Mouse (Mus musculus) forelimb bud, embryonic 11.5 days (tissue): Measurements from ENCODE around the gene Ptpn3.

ENCODE experiments used
- DNase-seq: peaks from one replicate; pipeline ENCODE4 v3.0.0-alpha.2; 2012; ENCODE audit warnings: low read depth, low spot score

Gene Ptpn3

GRCm38 (mm10) chr4:57301410-57302313 is at the start of gene Ptpn3:
TSS of gene Ptpn3 (minus strand) at chr4:57301837.
- DNase-seq = peak; percentile 79

GRCm38 (mm10) chr4:57350541-57350940 is 48.9 kb upstream of the Ptpn3 start:
- no peak for DNase-seq

DNA sequence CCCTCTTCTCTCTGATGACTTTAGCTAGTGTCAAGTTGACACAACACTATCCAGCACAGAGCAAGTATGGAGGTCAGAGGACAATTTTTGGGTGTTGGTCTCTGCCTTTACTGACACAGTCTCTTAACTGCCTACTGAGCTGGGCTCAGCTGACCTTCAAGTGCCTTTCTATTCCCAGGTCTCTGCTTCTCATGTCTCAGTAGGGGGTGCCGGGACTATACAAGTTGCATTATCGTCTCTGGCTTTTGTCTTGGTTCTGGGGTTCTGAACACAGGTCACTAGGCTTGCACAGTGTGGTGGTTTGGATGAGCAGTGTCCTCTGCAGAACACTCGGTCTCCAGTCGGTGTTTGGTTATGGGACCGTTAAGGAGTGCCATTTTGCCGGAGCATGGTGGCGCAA is 42.4 kb upstream of the Ptpn3 start:
- no peak for DNase-seq

DNA sequence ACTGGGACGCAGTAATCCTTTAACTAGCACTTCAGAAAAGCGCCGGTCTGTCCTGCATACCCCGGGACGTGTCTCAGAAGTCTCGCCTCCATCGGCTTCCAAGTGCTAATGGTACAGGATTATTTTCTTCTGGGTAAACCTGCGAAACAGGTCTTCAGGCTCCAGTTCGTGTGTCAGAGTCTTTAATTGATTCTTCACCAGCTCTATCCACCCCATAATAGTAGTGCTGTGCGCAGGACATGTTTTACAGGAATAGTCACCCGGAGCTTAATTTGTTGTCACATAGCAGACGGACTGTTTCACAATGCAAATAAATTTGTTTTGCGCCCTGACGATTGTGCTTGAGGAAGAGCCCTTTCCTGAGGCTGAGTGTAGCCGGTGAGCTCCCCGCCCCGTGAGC is 37.3 kb upstream of the Ptpn3 start:
- DNase-seq = no peak

GRCm38 (mm10) chr4:57338061-57338460 is 36.4 kb upstream of the Ptpn3 start:
- DNase-seq = no peak

GRCm38 (mm10) chr4:57335000-57335666 is 33.5 kb upstream of the Ptpn3 start:
- no peak for DNase-seq

DNA sequence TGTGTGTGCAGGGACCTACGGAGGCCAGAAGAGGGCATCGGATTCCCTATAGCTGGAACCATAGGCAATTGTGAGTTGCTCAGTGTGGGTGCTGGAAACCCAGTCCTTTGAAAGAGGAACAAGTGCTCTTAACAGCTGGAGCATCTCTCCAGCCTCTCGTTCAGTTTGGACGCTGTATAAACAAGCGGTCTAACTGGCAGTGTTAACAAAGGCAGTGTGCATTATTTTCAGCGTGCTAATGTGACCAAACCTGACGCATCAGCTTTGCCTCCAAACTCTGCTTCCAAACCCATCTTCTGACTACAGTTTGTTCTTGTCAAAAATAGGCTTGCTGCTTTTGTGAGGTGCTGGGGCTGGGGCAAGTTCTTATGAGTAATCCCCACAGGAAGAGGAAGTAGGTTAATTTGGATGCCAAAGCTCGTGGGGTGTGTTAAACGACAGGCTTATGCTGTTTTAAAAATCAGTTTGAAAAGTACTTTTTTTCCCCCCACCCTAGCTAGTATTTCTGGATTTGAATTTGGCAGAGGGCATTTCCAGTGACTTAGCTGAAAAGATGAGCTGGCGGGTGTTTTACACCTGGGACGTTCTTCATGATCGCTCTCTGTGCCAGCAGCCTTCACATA is 32.4 kb upstream of the Ptpn3 start:
- no peak for DNase-seq

DNA sequence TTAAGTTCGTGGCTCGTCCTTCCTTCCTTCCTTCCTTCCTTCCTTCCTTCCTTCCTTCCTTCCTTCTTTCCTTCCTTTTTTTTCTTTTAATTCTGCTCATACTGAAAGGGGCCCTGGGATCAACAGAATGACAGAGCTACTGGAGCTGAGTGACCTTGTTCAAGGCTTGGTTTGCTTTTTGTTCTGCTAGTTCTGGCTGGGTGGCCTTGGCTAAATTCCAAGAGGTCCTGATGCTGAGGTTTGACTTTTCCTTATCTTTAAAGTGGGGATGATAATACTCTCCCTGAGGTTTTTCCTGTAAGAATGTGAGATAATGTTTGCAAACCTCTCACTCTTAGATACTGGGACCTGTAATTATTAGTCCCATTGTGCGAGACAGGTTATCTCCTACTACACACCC is 30.9 kb upstream of the Ptpn3 start:
- no peak for DNase-seq

DNA sequence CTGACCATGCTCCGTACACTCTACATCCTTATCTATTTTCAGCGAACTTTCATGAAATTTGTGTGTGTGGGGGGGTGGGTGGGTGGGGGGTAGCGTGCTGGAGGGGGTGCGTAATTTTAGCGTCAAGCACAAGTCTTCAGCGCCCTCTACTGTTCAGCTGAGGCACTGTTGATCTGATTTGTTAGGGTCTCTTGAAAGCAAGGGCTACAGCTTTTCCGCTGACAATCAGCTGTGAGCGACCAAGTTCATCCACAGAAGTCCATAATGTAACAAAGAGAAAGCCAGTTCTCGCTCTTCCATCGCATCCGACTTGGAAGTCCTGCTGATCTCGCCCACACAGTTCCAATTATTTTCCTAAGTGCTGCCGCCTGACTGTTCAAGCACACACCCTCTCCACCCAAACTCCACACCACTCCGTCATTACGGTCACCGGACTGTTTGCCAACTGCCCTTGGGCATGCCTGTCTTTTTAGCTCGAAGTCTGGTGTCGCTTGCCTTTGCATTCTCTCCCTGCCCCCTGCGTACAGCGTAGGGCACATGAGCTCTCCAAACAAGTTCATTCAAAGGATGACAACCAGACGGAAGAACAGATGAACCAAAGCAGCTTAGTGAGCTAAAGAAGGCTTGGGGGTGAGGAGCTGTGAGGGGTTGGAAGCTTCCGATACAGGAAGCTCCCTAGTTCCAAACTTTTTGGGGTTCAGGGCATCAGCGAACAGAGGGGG is 19.1 kb upstream of the Ptpn3 start:
- peak; percentile 19 for DNase-seq

DNA sequence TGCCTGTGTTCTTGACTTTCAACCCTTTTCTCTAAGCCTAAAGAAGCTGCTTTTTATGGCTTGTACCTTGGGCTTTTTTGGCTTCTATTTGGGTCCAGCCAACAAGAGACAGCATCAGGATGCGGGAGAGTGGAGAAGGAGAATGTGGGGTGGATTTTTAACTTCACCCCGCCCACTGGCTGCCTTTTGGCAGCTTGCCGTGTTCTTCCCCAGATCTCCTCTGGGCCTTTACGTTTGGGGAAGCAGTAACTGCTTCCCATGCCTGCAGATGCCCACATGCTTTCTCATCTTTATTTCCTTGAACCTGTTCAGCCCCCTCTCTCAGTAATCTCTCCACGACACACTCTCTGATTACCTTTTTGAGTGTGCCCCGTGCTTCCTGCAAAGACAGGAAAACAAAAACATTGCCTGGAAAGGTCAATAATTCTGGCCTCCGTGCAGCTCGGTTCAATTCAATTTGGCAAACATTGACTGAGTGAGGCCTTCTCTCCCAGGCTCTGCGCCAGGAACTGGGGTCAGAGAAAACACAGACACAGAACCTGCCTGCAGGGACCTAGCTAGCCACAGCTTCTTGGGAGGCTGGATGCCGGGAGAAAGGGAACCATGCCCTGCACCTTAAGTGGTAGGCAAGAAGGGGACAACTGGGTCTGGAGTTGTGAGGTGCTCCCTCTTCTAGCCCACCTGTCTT is 17.0 kb upstream of the Ptpn3 start:
- no peak for DNase-seq

GRCm38 (mm10) chr4:57312256-57313166 is 10.9 kb upstream of the Ptpn3 start:
- DNase-seq = no peak

- DNase-seq = no peak
These were observed 10.1 kb upstream of the Ptpn3 start for GRCm38 (mm10) chr4:57311750-57312149.

DNA sequence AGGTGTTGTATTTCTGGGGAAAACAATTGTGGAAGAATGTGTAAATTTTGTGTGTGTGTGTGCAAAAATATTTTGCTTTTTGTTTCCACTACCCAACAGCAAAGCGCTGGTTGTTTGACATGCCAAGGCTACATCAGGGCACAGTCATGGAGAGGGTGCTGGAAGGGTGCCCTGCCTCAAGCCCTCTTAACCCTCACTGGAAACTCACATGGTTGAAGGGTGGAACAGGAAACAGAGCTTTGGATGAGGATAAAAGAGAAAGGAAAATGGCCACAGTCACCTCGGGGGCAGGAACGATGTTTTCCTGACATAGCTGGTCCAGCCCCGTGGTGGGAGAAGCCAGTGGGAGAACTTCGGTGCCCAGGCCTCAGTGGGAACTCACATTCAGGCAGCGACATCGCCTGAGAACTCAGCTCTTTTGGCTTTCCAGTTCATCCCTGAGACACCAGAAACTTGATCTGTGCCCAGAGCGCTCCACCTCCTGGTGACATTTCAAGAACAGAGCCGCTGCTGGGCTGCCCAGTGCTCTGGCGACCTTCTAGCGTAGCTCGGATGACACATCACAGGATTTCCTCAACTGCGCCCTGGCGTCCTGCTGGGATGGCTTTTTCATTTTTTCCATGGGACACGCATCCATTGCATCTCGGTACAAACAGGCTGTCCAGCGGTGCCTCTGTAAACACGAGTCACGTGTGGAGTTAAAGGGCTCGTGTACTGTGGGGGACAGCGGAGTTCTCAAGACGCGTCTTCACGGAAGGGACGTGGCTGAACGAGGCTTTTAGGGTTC is 6.8 kb upstream of the Ptpn3 start:
- peak; percentile 6 for DNase-seq

DNA sequence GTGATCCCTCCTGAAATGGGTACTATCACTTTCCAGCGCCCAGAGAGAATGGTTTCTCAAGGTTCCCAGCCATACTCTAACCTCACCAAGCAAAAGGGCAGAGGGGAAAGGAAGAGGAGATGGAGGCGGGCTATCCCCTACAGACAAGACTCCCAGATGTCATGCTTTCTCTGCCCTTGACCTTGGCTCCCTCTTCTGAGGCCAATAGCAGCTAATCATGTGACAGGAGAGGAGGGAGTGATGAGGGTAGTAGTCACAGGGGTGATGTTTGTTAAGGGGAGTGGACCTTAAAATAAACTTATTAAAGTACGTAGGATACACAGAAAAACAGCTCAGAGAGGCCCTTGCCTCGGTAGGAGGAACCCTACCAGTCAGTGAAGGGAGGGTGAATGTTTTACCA is 6.1 kb upstream of the Ptpn3 start:
- no peak for DNase-seq

DNA sequence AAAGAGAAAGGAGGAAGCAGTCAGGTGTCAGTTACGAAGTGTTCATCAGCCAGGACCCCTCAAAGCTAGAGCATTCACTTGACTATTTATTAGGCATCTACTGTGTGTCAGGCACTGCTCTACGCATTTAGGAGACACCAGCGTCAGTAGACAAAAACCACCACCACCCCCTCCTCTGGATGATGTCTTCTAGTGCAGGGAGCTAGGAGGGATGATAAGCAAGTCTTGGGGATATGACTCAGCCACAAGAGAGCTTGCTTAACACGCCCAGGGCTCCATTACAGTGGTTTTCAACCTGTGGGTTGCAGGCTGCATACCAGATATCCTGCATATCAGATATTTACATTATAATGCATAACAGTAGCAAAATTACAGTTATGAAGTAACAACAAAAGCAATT is 4.6 kb upstream of the Ptpn3 start:
- no peak for DNase-seq

- no peak for DNase-seq
These were observed 4.0 kb upstream of the Ptpn3 start for GRCm38 (mm10) chr4:57305644-57306043.

DNA sequence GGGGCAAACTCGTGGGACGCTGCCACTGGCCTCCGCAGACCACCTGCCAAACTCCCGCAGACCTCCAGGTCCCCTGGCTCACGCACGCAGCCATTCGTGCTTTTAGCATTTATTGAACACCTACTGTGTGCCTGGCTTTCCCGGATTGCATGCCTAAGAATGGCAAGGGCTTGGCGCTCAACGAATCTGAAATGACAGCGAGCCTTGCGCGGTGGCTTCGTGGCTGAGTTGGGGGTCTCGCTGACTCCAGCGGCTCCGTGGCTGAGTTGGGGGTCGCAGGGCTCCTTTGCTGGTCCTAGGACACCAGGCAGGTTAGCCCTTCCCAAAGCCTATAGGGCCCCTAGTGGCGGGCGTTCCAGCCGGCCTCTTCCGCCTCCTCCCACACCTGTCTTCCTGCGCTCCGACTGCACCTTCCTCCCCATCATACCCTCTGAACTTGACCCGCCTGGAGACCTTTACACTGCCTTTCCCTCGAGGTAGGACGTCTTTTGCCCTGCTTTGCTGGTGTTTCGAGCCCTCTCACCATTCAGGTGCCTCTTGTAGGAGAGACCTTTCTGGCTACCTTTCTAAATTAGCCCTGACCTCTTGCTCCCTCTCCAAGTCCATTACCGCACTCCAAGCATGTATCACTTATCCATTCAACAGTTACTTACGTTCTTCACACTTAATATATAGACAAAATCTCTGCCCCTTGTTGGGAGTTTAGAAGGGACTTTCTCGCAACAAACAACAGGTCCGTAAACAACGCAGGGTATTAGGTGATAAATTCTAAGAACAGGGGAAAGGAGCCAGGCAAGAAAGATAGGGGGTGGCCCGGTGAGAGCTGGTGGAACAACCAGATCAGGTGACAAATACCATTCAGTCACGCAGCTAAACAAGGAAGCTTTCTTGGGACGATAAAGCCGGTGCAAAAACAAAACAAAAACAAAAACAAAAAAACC is 898 bp downstream of the Ptpn3 start:
- no peak for DNase-seq

DNA sequence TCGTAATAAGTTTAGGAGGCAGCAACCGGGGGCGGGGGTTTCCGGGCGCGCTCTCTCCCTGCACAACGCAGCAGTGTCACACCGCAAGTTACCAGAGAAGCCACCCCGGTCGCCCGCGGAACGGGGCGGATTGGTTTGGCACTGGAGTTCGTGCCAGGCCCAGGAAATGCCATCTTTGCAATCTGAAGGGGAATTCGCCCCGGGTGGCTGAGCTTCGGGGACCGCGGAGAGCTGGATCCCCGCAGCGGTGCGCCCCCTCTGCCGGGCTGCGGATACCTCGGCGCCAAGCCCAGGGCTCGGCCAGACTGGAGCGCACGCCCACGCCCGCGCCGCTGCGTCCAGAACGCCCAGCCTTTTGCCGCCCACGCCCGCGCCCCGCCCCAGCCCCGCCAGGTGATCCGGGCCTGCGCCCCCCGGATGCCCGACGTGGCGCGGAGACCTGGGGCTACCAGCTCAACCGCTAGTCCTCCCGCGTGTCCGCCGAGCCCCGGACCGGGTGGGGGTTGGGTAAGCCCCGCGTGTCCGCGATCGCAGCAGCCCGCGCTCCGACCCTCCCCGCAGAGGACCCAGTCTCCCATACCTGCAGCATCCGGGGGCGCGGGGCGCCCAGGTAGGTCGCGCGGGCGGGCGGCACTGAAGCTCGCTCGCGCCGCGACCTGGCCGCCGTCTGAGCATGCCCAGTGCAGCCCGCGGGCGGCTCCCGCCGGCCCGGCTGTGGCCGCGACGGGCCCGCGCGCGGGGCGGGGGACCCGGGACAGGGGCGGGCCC is 1.8 kb downstream of the Ptpn3 start:
- DNase-seq = peak; percentile 20
